11 mouse cellular contexts compared by ENCODE assay signal in the genomic region with DNA sequence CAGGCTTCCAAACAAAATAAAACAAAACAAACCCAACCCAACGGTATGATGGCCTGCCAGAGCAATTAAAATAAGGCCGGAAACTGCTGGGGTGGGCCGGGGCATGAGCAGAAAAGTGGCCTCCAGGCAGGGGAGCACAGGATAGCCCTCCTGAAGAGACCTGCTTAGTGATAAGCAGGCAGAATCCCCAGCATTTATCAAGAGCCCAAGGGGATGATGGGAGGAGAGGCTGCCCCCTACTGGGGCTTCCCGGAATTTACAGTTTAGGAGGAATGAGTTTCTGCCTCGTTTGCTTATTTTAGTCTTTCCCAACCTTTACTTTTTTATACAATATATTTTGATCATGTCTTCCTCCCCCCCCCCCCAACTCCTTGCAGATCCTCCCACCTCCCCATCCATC. TPM values are rescaled to one million over a fixed set of nuclear protein-coding genes. Genes with fewer than 3 reads are reported as not detected.
A peak's percentile ranks its signal among the peaks of the same experiment; 100 is the strongest.
DNase-seq lines count a peak whose midpoint lies in the region; TF ChIP-seq lines count a peak whose summit lies in the region.
"Had no signal": no experiment of that assay in that cellular context is flagged by ENCODE, and none has a peak within 500 bp of the region (broad histone marks: within the 10 kb centered on the region; RNA-seq: fewer than 3 reads in every experiment).

No protein-coding gene starts in this region.

- H3K36me3 ChIP-seq in thymus, adult 2 months (ENCODE audit: control insufficient read depth, insufficient read depth, low read length): no peaks in the 10 kb centered on the region
- no peaks in the 10 kb centered on the region for H3K36me3 ChIP-seq in small intestine, adult 2 months (ENCODE audit: control insufficient read depth, insufficient read depth, low read length)
- H3K36me3 ChIP-seq: heart, embryonic 15.5 days; limb, embryonic 10.5 days had no signal

- H3K4me1 ChIP-seq in thymus, adult 2 months (replicated peaks; ENCODE audit: control insufficient read depth, insufficient read depth, low read length): peaks cover 7% of the 10 kb centered on the region
- no peaks in the 10 kb centered on the region; the same call in 1 of the 2 replicates for H3K4me1 ChIP-seq in small intestine, adult 2 months (ENCODE audit: control insufficient read depth, insufficient read depth, insufficient read length, low read length)
- H3K4me1 ChIP-seq: heart, embryonic 15.5 days had no signal

- WGBS in thymus, adult 2 months: 82% methylated on average over 5 of the region's 5 CpGs
- 80% methylated on average over 5 of the region's 5 CpGs for WGBS in small intestine, adult 2 months

- peak; percentile 4 for DNase-seq in kidney, adult 9 months
- no peak for DNase-seq in kidney, postnatal 4 days
- peak; percentile 20 for DNase-seq in thymus, adult 2 months
- no peak for DNase-seq in thymus, postnatal 36 days
- DNase-seq in R1 (ENCODE audit: low read depth, low spot score): peak; percentile 67
- no peak for DNase-seq in spleen, adult 18-20 months
- DNase-seq in cerebellum, postnatal 25 days: no peak

- TF ChIP-seq POLR2A in thymus, adult 2 months (IDR thresholded peaks at IDR 0.05; ENCODE audit: control insufficient read depth, extremely low read depth, insufficient read depth, low read length, poor library complexity): no peak
- TF ChIP-seq POLR2A in small intestine, adult 2 months (IDR thresholded peaks at IDR 0.05; ENCODE audit: low read depth, low read length): no peak

- TF ChIP-seq CTCF in thymus, adult 2 months (IDR thresholded peaks at IDR 0.05; ENCODE audit: borderline replicate concordance, control insufficient read depth, extremely low read depth, insufficient read depth, low read length, poor library complexity): no peak
- TF ChIP-seq CTCF in small intestine, adult 2 months (IDR thresholded peaks at IDR 0.05; ENCODE audit: extremely low read depth, insufficient read length, insufficient replicate concordance, low read depth, low read length): peak; percentile 44; the same call in 1 of the 2 replicates

- no peaks in the 10 kb centered on the region for H3K27me3 ChIP-seq in thymus, adult 2 months (ENCODE audit: control insufficient read depth, insufficient read depth, low read length)
- H3K27me3 ChIP-seq in small intestine, adult 2 months (ENCODE audit: control insufficient read depth, insufficient read depth, low read length): 0 out of 2 replicates have a peak, but pooled peaks cover 3% of the 10 kb centered on the region

- H3K4me3 ChIP-seq in thymus, adult 2 months (ENCODE audit: control insufficient read depth, insufficient read depth, low read length): no peak overlapping the region
- H3K4me3 ChIP-seq in small intestine, adult 2 months (ENCODE audit: low read depth, low read length): no peak overlapping the region
- H3K4me3 ChIP-seq: heart, embryonic 15.5 days; limb, embryonic 10.5 days had no signal

- no peak overlapping the region for H3K27ac ChIP-seq in thymus, adult 2 months (ENCODE audit: control insufficient read depth, insufficient read depth, low read length)
- H3K27ac ChIP-seq in small intestine, adult 2 months (ENCODE audit: insufficient read depth, low read depth, low read length): no peak overlapping the region
- H3K27ac ChIP-seq: heart, embryonic 15.5 days; limb, embryonic 10.5 days; macrophage had no signal

RNA-seq across cellular contexts. Expression of a gene that starts 37.3 kb away (rescaled TPM):
- 0.48 TPM in 1 of 2 replicates, not detected in the other for polyA plus RNA-seq in thymus, adult 2 months (2012; rRNA removed)
- not detected in 2 replicates for polyA plus RNA-seq in small intestine, adult 2 months (2012; rRNA removed)
- polyA plus RNA-seq: limb, embryonic 10.5 days; macrophage had no signal

RNA-seq across cellular contexts. Expression of a gene that starts 59.4 kb away (rescaled TPM):
- 5,416 and 5,545 TPM in 2 replicates for polyA plus RNA-seq in thymus, adult 2 months (2012; rRNA removed)
- polyA plus RNA-seq in small intestine, adult 2 months (2012; rRNA removed): 1,611 and 2,329 TPM in 2 replicates

Comparison
In these comparisons a context has a peak if more than half of its experiments do, and no peak if none do; other contexts are left out.
1. DNase-seq: peak in kidney, adult 9 months (single experiment), thymus, adult 2 months (single experiment) and R1 (single experiment); none in kidney, postnatal 4 days (0 of 2), thymus, postnatal 36 days (0 of 2), spleen, adult 18-20 months (0 of 2) and cerebellum, postnatal 25 days (0 of 2).